ENCODE assay signal across 15 mouse cellular contexts in genomic region chr8:102499091-102499490, GRCm38 (mm10).
A peak's percentile ranks its signal among the peaks of the same experiment; 100 is the strongest.
DNase-seq lines count a peak whose midpoint lies in the region; ATAC-seq lines count a peak whose summit lies in the region.
"Had no signal": no experiment of that assay in that cellular context is flagged by ENCODE, and none has a peak within 500 bp of the region (broad histone marks: within the 10 kb centered on the region; RNA-seq: fewer than 3 reads in every experiment).

No protein-coding gene starts in this region.

- H3K27ac ChIP-seq in forebrain, embryonic 14.5 days (ENCODE audit: low read depth, low read length): no peak overlapping the region
- no peak overlapping the region for H3K27ac ChIP-seq in forebrain, embryonic 13.5 days
- H3K27ac ChIP-seq in midbrain, embryonic 12.5 days (replicated peaks): no peak overlapping the region
- no peak overlapping the region for H3K27ac ChIP-seq in midbrain, embryonic 15.5 days
- H3K27ac ChIP-seq: hindbrain, embryonic 14.5 days; lung, embryonic 15.5 days had no signal

- H3K36me3 ChIP-seq in forebrain, embryonic 14.5 days (ENCODE audit: control insufficient read depth, insufficient read depth, low read length): no peaks in the 10 kb centered on the region
- H3K36me3 ChIP-seq in forebrain, embryonic 13.5 days (ENCODE audit: poor library complexity, severe bottlenecking): no peaks in the 10 kb centered on the region
- no peaks in the 10 kb centered on the region for H3K36me3 ChIP-seq in midbrain, embryonic 12.5 days
- no peaks in the 10 kb centered on the region for H3K36me3 ChIP-seq in midbrain, embryonic 15.5 days (replicated peaks)
- H3K36me3 ChIP-seq: lung, embryonic 15.5 days had no signal

- no peaks in the 10 kb centered on the region for H3K9me3 ChIP-seq in forebrain, embryonic 14.5 days (replicated peaks; ENCODE audit: control insufficient read depth, low read length)
- no peaks in the 10 kb centered on the region for H3K9me3 ChIP-seq in forebrain, embryonic 13.5 days (replicated peaks)
- H3K9me3 ChIP-seq in midbrain, embryonic 12.5 days: no peaks in the 10 kb centered on the region
- no peaks in the 10 kb centered on the region for H3K9me3 ChIP-seq in midbrain, embryonic 15.5 days
- H3K9me3 ChIP-seq: lung, embryonic 15.5 days had no signal

- H3K4me3 ChIP-seq in forebrain, embryonic 14.5 days (ENCODE audit: low read depth, low read length): no peak overlapping the region
- H3K4me3 ChIP-seq in forebrain, embryonic 13.5 days: no peak overlapping the region
- no peak overlapping the region for H3K4me3 ChIP-seq in midbrain, embryonic 12.5 days
- H3K4me3 ChIP-seq in midbrain, embryonic 15.5 days: no peak overlapping the region
- H3K4me3 ChIP-seq: lung, embryonic 15.5 days; myocyte had no signal

- 55% methylated on average over 4 of the region's 4 CpGs for WGBS in forebrain, embryonic 14.5 days
- 47% methylated on average over 4 of the region's 4 CpGs for WGBS in forebrain, embryonic 13.5 days
- WGBS in midbrain, embryonic 12.5 days: 64% methylated on average over 4 of the region's 4 CpGs
- 60% methylated on average over 4 of the region's 4 CpGs for WGBS in midbrain, embryonic 15.5 days

- intact Hi-C loops in heart, postnatal 14 days (cut with DNase I): no loop called here

- no peaks in the 10 kb centered on the region for H3K4me1 ChIP-seq in forebrain, embryonic 14.5 days (ENCODE audit: control insufficient read depth, insufficient read depth, low read length)
- H3K4me1 ChIP-seq in forebrain, embryonic 13.5 days: no peaks in the 10 kb centered on the region
- H3K4me1 ChIP-seq in midbrain, embryonic 12.5 days: no peaks in the 10 kb centered on the region
- no peaks in the 10 kb centered on the region for H3K4me1 ChIP-seq in midbrain, embryonic 15.5 days

- no peak overlapping the region for H3K9ac ChIP-seq in forebrain, embryonic 14.5 days (ENCODE audit: low read length)
- no peak overlapping the region for H3K9ac ChIP-seq in forebrain, embryonic 13.5 days
- no peak overlapping the region for H3K9ac ChIP-seq in midbrain, embryonic 12.5 days (replicated peaks)
- no peak overlapping the region for H3K9ac ChIP-seq in midbrain, embryonic 15.5 days
- H3K9ac ChIP-seq: hindbrain, embryonic 14.5 days; lung, embryonic 15.5 days had no signal

- no peak for ATAC-seq in forebrain, embryonic 14.5 days
- ATAC-seq in forebrain, embryonic 13.5 days: no peak
- 0 out of 2 replicates have a peak, but pooled peaks have one; percentile 34 for ATAC-seq in midbrain, embryonic 12.5 days (ENCODE audit: low FRiP score, low read depth)
- ATAC-seq in midbrain, embryonic 15.5 days (replicated peaks): no peak

- DNase-seq in forebrain, embryonic 14.5 days (ENCODE audit: low spot score): peak; percentile 39
- peak; percentile 68 for DNase-seq in hindlimb bud, embryonic 11.5 days (ENCODE audit: extremely low spot score, low read depth, low spot score)
- no peak for DNase-seq in urinary bladder, postnatal 25 days (ENCODE audit: low spot score)
- DNase-seq in c-Kit-positive CD71-positive TER-119-positive erythroid progenitor cells, embryonic 14.5 days (ENCODE audit: low spot score): no peak
- no peak for DNase-seq in heart, postnatal 14 days
- DNase-seq: adrenal gland, postnatal 10 days; cerebellum, postnatal 14 days; heart, adult 11 months; thymus, postnatal 14 days had no signal

- no peaks in the 10 kb centered on the region for H3K27me3 ChIP-seq in forebrain, embryonic 14.5 days (replicated peaks; ENCODE audit: control insufficient read depth, insufficient read depth, low read length)
- H3K27me3 ChIP-seq in forebrain, embryonic 13.5 days: no peaks in the 10 kb centered on the region
- H3K27me3 ChIP-seq in midbrain, embryonic 12.5 days: no peaks in the 10 kb centered on the region
- no peaks in the 10 kb centered on the region for H3K27me3 ChIP-seq in midbrain, embryonic 15.5 days (replicated peaks)
- H3K27me3 ChIP-seq: lung, embryonic 15.5 days had no signal

- H3K4me2 ChIP-seq in forebrain, embryonic 14.5 days (ENCODE audit: low read length): no peak overlapping the region
- no peak overlapping the region for H3K4me2 ChIP-seq in forebrain, embryonic 13.5 days
- no peak overlapping the region for H3K4me2 ChIP-seq in midbrain, embryonic 12.5 days (replicated peaks)
- H3K4me2 ChIP-seq in midbrain, embryonic 15.5 days: no peak overlapping the region
- H3K4me2 ChIP-seq: hindbrain, embryonic 14.5 days; lung, embryonic 15.5 days had no signal

Comparison
In these comparisons a context has a peak if more than half of its experiments do, and no peak if none do; other contexts are left out.
1. DNase-seq: peak in forebrain, embryonic 14.5 days (single experiment) and hindlimb bud, embryonic 11.5 days (single experiment); none in urinary bladder, postnatal 25 days (single experiment), c-Kit-positive CD71-positive TER-119-positive erythroid progenitor cells, embryonic 14.5 days (single experiment) and heart, postnatal 14 days (0 of 2).